Mouse (Mus musculus) C2C12 (cell line): ENCODE data around the gene Onecut1. TPM values are rescaled to one million over a fixed set of nuclear protein-coding genes. Genes with fewer than 3 reads are reported as not detected.

Source experiments
- H3K27me3 ChIP-seq: one replicate; pipeline ENCODE4 v1.6.1; 2011; ENCODE audit not compliant: control insufficient read depth, insufficient read depth, insufficient read length
- H3K36me3 ChIP-seq: one replicate; pipeline ENCODE4 v1.6.1; 2011; ENCODE audit not compliant: control insufficient read depth, insufficient read depth
- H3K4me3 ChIP-seq: one replicate; pipeline ENCODE4 v1.5.1; 2011; ENCODE audit warnings: mild to moderate bottlenecking, control low read depth; ENCODE audit not compliant: poor library complexity, insufficient read depth, severe bottlenecking
- H3K79me2 ChIP-seq: one replicate; pipeline ENCODE4 v1.6.1; 2011; ENCODE audit not compliant: control insufficient read depth, insufficient read depth
- H3K79me3 ChIP-seq: one replicate; pipeline ENCODE4 v1.6.1; 2011; ENCODE audit warnings: low read depth, control low read depth
- H3ac ChIP-seq: one replicate; pipeline ENCODE3; 2011; ENCODE audit warnings: low read depth; ENCODE audit not compliant: control insufficient read depth, insufficient read length
- CEBPB ChIP-seq: IDR thresholded peaks from one replicate; pipeline ENCODE4 v1.6.1; 2011; ENCODE audit warnings: low read depth, mild to moderate bottlenecking, control low read depth, moderate library complexity
- CTCF ChIP-seq: IDR thresholded peaks from one replicate; pipeline ENCODE4 v1.5.1; 2011; ENCODE audit not compliant: control insufficient read depth, insufficient read depth, insufficient read length
- FOSL1 ChIP-seq: IDR thresholded peaks from one replicate; pipeline ENCODE4 v1.8.0; 2011; ENCODE audit warnings: mild to moderate bottlenecking, low read length; ENCODE audit not compliant: poor library complexity, insufficient read depth, severe bottlenecking
- MAX ChIP-seq: IDR thresholded peaks from one replicate; pipeline ENCODE4 v1.6.1; 2011; ENCODE audit warnings: mild to moderate bottlenecking, control low read depth
- MYOD1 ChIP-seq: IDR thresholded peaks from one replicate; pipeline ENCODE4 v1.6.1; 2011; ENCODE audit warnings: low read depth; ENCODE audit not compliant: control insufficient read depth, insufficient read length
- MYOG ChIP-seq: IDR thresholded peaks from one replicate; pipeline ENCODE4 v1.6.1; 2011; ENCODE audit not compliant: control insufficient read depth, insufficient read length; ENCODE audit errors: extremely low read depth
- USF1 ChIP-seq: IDR thresholded peaks from one replicate; pipeline ENCODE4 v1.6.1; 2011; ENCODE audit warnings: low read depth, mild to moderate bottlenecking, control low read depth, moderate library complexity
- polyA plus RNA-seq: library from polyadenylated mRNA; unstranded; fragments of >200 nt; fragmentation: generic; extraction: Trizol; gene quantifications from one replicate; pipeline ENCODE4 v1.2.1, GENCODE M21; 2012; ENCODE audit warnings: missing spikeins

The Onecut1 gene
- polyA plus RNA-seq, 1 experiment = 0.01 TPM

DNA sequence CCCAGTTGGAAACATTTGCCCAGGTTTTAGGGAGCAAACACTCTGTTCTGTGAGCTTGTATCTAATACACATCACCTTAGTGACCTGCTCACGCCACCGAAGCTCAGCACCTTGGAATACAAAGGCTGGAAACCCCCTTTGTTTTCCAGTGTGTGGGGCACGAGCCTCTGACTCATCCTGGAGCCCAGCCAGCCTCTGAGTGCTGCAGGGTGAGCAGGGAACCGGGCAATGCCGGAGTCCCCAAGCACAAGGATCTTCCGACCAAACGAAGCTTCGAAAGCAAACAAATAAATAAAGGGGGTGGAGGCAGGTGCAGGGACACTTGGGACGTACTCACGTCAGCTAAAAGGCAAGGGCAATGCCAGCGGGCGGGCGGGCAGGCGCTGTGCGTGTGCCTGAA, 47.5 kb downstream of the Onecut1 start:
- Histone ChIP-seq H3K79me3 (no peaks in the 10 kb centered on the region), H3K4me3 (no peak overlapping the region), H3K27me3 (no peaks in the 10 kb centered on the region), H3K36me3 (no peaks in the 10 kb centered on the region), H3ac (no peak overlapping the region), H3K79me2 (no peaks in the 10 kb centered on the region)
- TF ChIP-seq MAX (no peak), MYOD1 (no peak), CTCF (no peak), FOSL1 (no peak), CEBPB (no peak), USF1 (no peak), MYOG (no peak)

DNA sequence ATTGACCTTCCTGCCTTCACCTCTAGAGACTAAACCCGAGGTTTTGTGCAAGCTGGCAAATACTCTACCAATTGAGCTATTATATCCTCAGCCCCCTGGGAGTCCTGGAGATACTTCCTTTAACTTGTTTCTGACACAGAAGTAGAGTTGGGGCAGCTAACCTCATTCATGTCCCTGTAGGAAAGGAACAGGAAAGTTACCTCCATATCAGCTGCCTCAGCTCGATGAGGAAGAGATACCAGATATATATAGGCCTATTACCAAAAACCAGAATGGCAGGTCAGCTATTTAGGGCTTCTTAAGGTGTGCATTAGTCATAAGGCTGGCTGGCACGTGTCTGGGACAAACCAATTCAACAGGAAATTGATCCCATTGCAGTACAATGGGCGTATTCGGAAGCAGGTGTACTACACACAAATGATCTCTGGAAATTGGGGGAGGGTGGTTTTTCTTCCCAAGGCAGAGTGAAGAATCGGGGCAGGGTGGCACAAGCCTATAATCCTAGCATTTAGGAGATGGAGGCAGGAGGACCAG, 48.6 kb downstream of the Onecut1 start:
- TF ChIP-seq MYOG (no peak), MYOD1 (no peak), CEBPB (no peak)
- H3K79me2 ChIP-seq = no peaks in the 10 kb centered on the region
- no peaks in the 10 kb centered on the region for H3K36me3 ChIP-seq
- no peaks in the 10 kb centered on the region for H3K27me3 ChIP-seq
- H3K4me3 ChIP-seq = no peak overlapping the region
- no peaks in the 10 kb centered on the region for H3K79me3 ChIP-seq
- no peak overlapping the region for H3ac ChIP-seq

GRCm38 (mm10) chr9:74911430-74911829, 49.7 kb downstream of the Onecut1 start:
- no peak overlapping the region for H3K4me3 ChIP-seq
- no peaks in the 10 kb centered on the region for H3K79me2 ChIP-seq
- H3K79me3 ChIP-seq = no peaks in the 10 kb centered on the region
- no peak overlapping the region for H3ac ChIP-seq
- H3K36me3 ChIP-seq = no peaks in the 10 kb centered on the region
- H3K27me3 ChIP-seq = no peaks in the 10 kb centered on the region
- TF ChIP-seq CEBPB (no peak), MYOG (no peak), USF1 (no peak), MAX (no peak), CTCF (no peak), FOSL1 (no peak), MYOD1 (no peak)

- Histone ChIP-seq H3ac (no peak overlapping the region), H3K36me3 (no peaks in the 10 kb centered on the region), H3K79me2 (no peaks in the 10 kb centered on the region), H3K27me3 (no peaks in the 10 kb centered on the region), H3K79me3 (no peaks in the 10 kb centered on the region), H3K4me3 (no peak overlapping the region)
- TF ChIP-seq MYOG (no peak), USF1 (no peak), CTCF (no peak), FOSL1 (no peak), MYOD1 (no peak), MAX (no peak), CEBPB (no peak)
These were observed 50.2 kb downstream of the Onecut1 start for GRCm38 (mm10) chr9:74911919-74912318.

DNA sequence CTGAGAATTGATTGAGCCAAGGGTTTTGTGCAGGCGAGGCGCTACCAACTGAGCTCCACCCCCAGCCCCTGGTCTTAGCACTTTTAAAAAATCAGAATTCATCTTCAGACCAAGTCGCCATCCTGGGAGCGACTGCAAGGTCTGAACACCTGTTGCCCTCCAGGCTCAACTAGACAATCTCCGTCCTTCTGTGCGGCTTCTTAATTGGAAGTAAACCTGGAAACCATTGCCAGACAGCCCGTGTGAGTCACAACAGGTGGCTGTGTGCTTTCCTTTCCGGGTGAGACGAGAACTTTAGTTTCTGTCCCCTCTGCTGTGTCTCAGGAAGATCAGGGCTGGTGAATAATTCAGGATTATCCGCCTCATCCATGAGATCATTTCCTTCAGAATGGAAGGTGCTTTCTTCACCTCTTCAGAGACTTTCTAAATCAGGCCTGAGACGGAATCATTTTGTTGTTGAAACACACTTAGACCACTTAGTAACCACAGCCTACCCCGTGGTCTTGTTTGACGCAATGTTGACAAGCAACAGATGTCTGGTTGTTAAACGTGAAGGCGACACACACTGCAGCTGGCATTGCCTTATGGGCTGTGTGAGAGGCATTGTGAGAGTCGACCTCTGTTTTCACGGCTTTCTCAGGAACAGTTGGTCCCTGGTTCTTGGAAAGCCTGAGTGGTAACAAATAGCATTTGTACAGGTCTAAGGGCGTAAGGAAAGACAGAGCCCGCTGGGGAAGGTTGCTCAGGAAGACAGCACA, 51.1 kb downstream of the Onecut1 start:
- no peaks in the 10 kb centered on the region for H3K79me3 ChIP-seq
- H3K4me3 ChIP-seq = no peak overlapping the region
- H3K79me2 ChIP-seq = no peaks in the 10 kb centered on the region
- TF ChIP-seq MYOG (no peak), MYOD1 (peak; percentile 22)
- no peaks in the 10 kb centered on the region for H3K27me3 ChIP-seq
- H3K36me3 ChIP-seq = no peaks in the 10 kb centered on the region
- no peak overlapping the region for H3ac ChIP-seq

- Histone ChIP-seq H3K79me3 (no peaks in the 10 kb centered on the region), H3ac (no peak overlapping the region), H3K36me3 (no peaks in the 10 kb centered on the region), H3K79me2 (no peaks in the 10 kb centered on the region), H3K27me3 (no peaks in the 10 kb centered on the region), H3K4me3 (no peak overlapping the region)
- TF ChIP-seq MYOD1 = no peak
- no peak for TF ChIP-seq CEBPB
- TF ChIP-seq MAX = no peak
- no peak for TF ChIP-seq FOSL1
- no peak for TF ChIP-seq CTCF
- TF ChIP-seq MYOG = no peak
- no peak for TF ChIP-seq USF1
These were observed 53.9 kb downstream of the Onecut1 start for GRCm38 (mm10) chr9:74915611-74916010.

DNA sequence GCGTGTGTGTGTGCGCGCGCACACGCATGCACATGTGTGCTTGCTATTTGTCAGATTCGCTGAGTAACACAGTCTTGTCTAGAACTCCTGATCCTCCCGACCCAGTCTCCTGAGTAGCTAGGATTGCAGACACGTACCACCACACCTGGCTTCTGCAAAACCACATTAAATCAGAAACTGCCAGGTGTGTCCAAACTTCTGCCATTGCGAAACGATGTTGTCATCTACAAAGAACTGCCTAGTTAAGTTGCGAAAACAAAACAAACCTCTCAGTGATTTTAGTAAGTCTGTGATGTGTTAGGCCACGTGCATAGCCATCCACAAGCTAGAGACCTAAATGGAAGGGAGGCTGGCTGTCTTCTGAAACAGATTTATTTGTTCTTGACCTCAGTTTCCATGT, 58.7 kb downstream of the Onecut1 start:
- Histone ChIP-seq H3K79me3 (no peaks in the 10 kb centered on the region), H3K36me3 (no peaks in the 10 kb centered on the region), H3K27me3 (no peaks in the 10 kb centered on the region), H3ac (no peak overlapping the region), H3K79me2 (no peaks in the 10 kb centered on the region), H3K4me3 (no peak overlapping the region)
- TF ChIP-seq MYOG (no peak), FOSL1 (no peak), CEBPB (no peak), MYOD1 (no peak)
